Mouse (Mus musculus): ENCODE measurements around the gene Egln3.
A peak's percentile ranks its signal among the peaks of the same experiment; 100 is the strongest.

Gene Egln3

DNA sequence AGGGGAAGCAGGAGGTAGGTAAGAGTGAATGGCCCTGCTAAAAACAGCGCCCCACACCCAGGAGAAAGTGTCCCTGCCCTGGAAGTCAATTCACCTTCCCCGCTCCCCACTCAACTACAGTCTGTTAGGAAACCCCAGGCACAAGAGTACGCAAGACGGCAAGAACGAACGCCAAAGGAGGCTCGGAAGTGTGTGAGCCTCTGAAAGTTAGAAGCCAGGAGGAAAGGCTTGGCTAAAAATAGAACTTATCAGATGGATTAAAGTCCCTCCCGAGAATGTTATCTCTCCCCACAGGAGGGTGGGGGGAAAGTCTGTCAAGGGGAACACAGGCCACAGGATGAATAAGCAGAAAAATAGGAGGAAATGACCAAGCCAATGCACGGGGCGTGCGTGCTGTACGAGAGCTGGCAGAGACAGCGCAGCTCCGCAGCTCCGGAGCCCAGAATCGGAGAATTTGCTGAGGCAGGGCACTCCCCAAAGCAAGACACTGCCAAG lies 41.0 kb downstream of the Egln3 start:
- peak; percentile 72 for ATAC-seq (ENCODE audit: low TSS enrichment)

DNA sequence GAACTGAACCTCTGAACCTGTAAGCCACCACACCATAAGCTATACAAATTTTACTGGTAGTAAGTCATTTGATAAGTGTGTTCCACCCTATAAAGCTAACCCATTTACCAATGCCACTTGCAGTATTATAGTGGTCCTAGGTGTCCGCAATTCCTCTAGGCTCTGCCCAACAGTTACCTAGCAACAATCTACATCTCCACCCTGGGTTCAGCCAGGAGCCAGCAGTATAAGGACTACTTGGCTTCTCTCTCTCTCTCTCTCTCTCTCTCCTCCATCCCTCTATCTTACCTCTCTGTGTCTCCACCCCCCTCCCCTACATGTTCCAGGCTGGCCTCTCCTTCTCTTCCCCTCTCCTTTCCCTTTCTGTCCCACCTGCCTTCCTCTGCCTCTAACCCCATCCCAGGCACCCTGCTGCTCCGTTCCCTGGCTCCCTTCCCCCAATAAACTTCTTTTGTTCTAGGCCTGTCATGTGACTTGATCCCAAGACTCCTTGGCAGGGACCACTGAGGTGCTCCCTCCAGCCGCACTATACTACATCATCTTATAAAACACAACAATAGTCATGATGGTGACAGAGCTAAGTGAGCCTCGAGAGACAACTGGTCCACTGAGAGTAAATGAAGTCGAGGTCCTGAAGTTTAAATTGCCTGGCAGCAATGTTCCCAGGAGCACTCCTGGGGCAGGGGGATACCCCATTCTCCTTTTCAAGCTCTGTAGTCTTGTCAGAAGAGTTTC lies 42.0 kb downstream of the Egln3 start:
- ATAC-seq (ENCODE audit: low TSS enrichment), result no peak

DNA sequence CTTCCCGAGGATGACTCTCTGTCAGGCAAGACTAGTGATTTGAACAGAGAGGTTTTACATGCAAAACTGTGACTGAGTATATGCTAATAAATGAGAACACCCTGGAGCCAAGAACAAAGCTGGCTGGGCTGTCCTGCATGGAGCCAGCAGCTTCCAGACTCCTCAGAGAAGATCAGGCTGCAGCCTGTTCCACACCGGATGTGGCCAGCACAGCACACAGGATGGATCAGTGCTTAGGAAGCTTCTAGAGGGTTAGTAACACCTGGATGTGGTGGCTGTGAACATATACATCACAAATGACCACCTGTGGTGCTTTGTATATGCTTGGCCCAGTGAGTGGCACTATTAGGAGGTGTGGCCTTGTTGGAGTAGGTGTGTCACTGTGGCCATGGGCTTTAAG lies 43.4 kb downstream of the Egln3 start:
- ATAC-seq (ENCODE audit: low TSS enrichment), result no peak

DNA sequence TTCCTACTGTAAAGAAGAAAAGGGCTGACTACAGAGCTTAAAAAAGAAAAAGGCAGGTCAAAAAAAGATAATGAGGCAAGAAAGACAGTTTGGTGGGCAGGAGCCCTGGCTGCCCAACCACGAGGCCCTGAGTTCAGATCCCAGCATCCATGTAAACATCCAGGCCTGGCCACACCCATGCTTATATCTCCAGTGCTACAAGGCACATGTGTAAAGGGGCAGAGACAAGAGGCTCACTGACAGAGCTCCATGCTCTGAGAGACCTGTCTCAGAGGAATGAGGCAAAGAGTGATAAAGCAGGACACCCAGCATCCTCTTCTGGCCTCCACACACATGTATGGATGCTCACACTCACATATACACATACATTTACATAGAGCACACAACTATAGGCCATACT lies 48.9 kb downstream of the Egln3 start:
- ATAC-seq (ENCODE audit: low TSS enrichment), result no peak

DNA sequence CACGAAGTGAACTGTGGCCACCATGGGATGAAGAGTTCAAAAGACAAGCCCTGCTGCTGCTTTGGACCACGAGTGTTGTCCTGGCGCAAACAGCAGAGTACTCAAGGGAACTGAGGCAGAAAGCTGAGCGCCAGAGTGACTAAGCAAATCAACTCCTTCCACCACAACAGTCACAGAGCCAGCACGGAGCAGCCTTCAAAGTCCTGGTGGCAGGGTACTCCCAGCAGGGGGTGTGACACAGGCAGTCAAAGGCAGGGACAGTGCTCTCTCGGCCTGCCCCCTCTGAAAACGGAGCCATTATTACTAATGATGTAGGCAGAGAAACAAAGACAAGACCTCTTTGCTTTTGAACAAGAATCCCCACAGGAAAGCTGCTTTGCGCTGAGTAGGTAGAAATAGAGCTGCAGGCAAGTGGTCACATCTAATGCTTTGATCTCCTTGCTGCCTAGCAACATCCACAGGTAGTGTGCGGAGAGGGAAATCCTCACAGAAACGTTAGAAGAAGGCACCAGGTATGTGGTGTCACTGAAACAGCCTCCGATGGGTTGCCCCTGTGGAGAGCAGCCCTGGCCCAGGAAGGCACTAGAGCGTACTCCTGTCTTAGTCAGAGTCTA lies 56.6 kb downstream of the Egln3 start:
- ATAC-seq (ENCODE audit: low TSS enrichment), result no peak

Data from frontal cortex, adult (tissue).